Mouse (Mus musculus) E14TG2a.4 (cell line): ENCODE data around the gene Rubcn.

ENCODE experiments used
- CTCF ChIP-seq: conservative IDR thresholded peaks from 2 replicates; pipeline ENCODE4 v1.5.1; 2014; ENCODE audit warnings: low read length
- NANOG ChIP-seq: IDR thresholded peaks from 2 replicates; pipeline ENCODE4 v1.6.1; 2014; ENCODE audit warnings: borderline replicate concordance, low read length, mixed read lengths
- POU5F1 ChIP-seq: IDR thresholded peaks from 2 replicates; pipeline ENCODE4 v1.6.1; 2014; ENCODE audit warnings: low read length, borderline replicate concordance

- TF ChIP-seq CTCF (no peak), NANOG (no peak), POU5F1 (no peak)
Measured at GRCm38 (mm10) chr16:32913212-32913611, 35.6 kb upstream of the Rubcn start.
